Mouse (Mus musculus): Measurements from ENCODE around the gene Phtf2.
"Not testable (repeated sequence)": the region's sequence is repeated elsewhere in the genome, so short reads cannot be mapped to it uniquely, and the experiment has no call there.

Gene Phtf2

GRCm38 (mm10) chr5:20778274-20778984, 103.5 kb downstream of the Phtf2 start:
- in situ Hi-C loops (cut with MboI, MseI) = loop anchor here in 1 of 2 experiments (10.0 kb wide), 1 partner anchor 186 kb away; no protein-coding TSS in a partner anchor

GRCm38 (mm10) chr5:20773341-20773740, 108.6 kb downstream of the Phtf2 start:
- in situ Hi-C loops (cut with MboI, MseI) = loop anchor here (5.0 to 10.0 kb wide), 2 partner anchors 66 to 191 kb away; no protein-coding TSS in a partner anchor

GRCm38 (mm10) chr5:20765365-20765920, 116.5 kb downstream of the Phtf2 start:
- in situ Hi-C loops (cut with MboI, MseI) = no loop called here

GRCm38 (mm10) chr5:20762441-20762840, 119.5 kb downstream of the Phtf2 start:
- in situ Hi-C loops (cut with MboI, MseI) = not testable (repeated sequence)

GRCm38 (mm10) chr5:20760368-20761162, 121.4 kb downstream of the Phtf2 start:
- in situ Hi-C loops (cut with MboI, MseI) = no loop called here

- in situ Hi-C loops (cut with MboI, MseI) = no loop called here
Observed at GRCm38 (mm10) chr5:20759771-20760170, 122.2 kb downstream of the Phtf2 start.

- in situ Hi-C loops (cut with MboI, MseI) = no loop called here
Observed at GRCm38 (mm10) chr5:20753963-20754362, 128.0 kb downstream of the Phtf2 start.

GRCm38 (mm10) chr5:20753096-20753495, 128.8 kb downstream of the Phtf2 start:
- in situ Hi-C loops (cut with MboI, MseI) = no loop called here

GRCm38 (mm10) chr5:20751696-20752095, 130.2 kb downstream of the Phtf2 start:
- in situ Hi-C loops (cut with MboI, MseI) = no loop called here

- in situ Hi-C loops (cut with MboI, MseI) = no loop called here
Observed at GRCm38 (mm10) chr5:20751000-20751399, 130.9 kb downstream of the Phtf2 start.

- in situ Hi-C loops (cut with MboI, MseI) = no loop called here
Observed at GRCm38 (mm10) chr5:20749535-20749934, 132.4 kb downstream of the Phtf2 start.

GRCm38 (mm10) chr5:20748856-20749255, 133.1 kb downstream of the Phtf2 start:
- in situ Hi-C loops (cut with MboI, MseI) = no loop called here

GRCm38 (mm10) chr5:20748142-20748541, 133.8 kb downstream of the Phtf2 start:
- in situ Hi-C loops (cut with MboI, MseI) = no loop called here

- in situ Hi-C loops (cut with MboI, MseI) = no loop called here
Observed at GRCm38 (mm10) chr5:20741936-20742335, 140.0 kb downstream of the Phtf2 start.

GRCm38 (mm10) chr5:20741193-20741592, 140.7 kb downstream of the Phtf2 start:
- in situ Hi-C loops (cut with MboI, MseI) = no loop called here

GRCm38 (mm10) chr5:20738795-20739194, 143.1 kb downstream of the Phtf2 start:
- in situ Hi-C loops (cut with MboI, MseI) = no loop called here

- in situ Hi-C loops (cut with MboI, MseI) = not testable (repeated sequence)
Observed at GRCm38 (mm10) chr5:20723226-20723625, 158.7 kb downstream of the Phtf2 start.

- in situ Hi-C loops (cut with MboI, MseI) = no loop called here
Observed at GRCm38 (mm10) chr5:20720201-20720900, 161.6 kb downstream of the Phtf2 start.

- in situ Hi-C loops (cut with MboI, MseI) = not testable (repeated sequence)
Observed at GRCm38 (mm10) chr5:20715980-20716379, 165.9 kb downstream of the Phtf2 start.

GRCm38 (mm10) chr5:20714619-20715018, 167.3 kb downstream of the Phtf2 start:
- in situ Hi-C loops (cut with MboI, MseI) = not testable (repeated sequence)

- in situ Hi-C loops (cut with MboI, MseI) = not testable (repeated sequence)
Observed at GRCm38 (mm10) chr5:20710845-20711244, 171.1 kb downstream of the Phtf2 start.
